Mouse (Mus musculus) left cerebral cortex, adult 2 months (tissue): ENCODE results near the gene Gckr. TPM values are rescaled to one million over a fixed set of nuclear protein-coding genes. Genes with fewer than 3 reads are reported as not detected.

Experiments
- DNase-seq, 2 experiments: peaks; one replicate each; pipeline ENCODE4 v3.0.0; 2021 to 2022; ENCODE audit warnings: low spot score in 2 of 2, mixed read lengths in 1 of 2; ENCODE audit errors: extremely low spot score in 1 of 2
- H3K27ac ChIP-seq: fragments of 200-600 bp; 2 replicates; pipeline ENCODE4 v1.8.1; 2022
- H3K4me3 ChIP-seq: fragments of 200-600 bp; 2 replicates; pipeline ENCODE4 v1.8.1; 2022
- CTCF ChIP-seq: fragments of 200-600 bp; IDR thresholded peaks from 2 replicates; pipeline ENCODE4 v1.8.1; 2022; ENCODE audit warnings: antibody characterized with exemption, mild to moderate bottlenecking, moderate library complexity
- intact Hi-C: fragments of 180-260 bp; cut with DNase I; formaldehyde crosslinking; loops from one replicate; pipeline ENCODE4 v1.15.1; 2025
- total RNA-seq, 2 experiments: library from RNA; stranded (reverse); gene quantifications; 2 replicates each; pipeline ENCODE4 v1.2.3; 2021

Gene Gckr
- total RNA-seq, 2 experiments from 2014 or later, result not detected

- no peak for TF ChIP-seq CTCF
- Histone ChIP-seq H3K4me3 (no peak overlapping the region), H3K27ac (no peak overlapping the region)
- DNase-seq, result no peak
- intact Hi-C loops, result no loop called here
Observed at GRCm38 (mm10) chr5:31267686-31268085, 29.6 kb upstream of the Gckr start.

- no peak for TF ChIP-seq CTCF
- no peak overlapping the region for H3K27ac ChIP-seq
- no peak overlapping the region for H3K4me3 ChIP-seq
- intact Hi-C loops, result no loop called here
- no peak for DNase-seq
Observed at GRCm38 (mm10) chr5:31273018-31273417, 24.2 kb upstream of the Gckr start.

GRCm38 (mm10) chr5:31279245-31279988, 17.8 kb upstream of the Gckr start:
- DNase-seq, result no peak
- intact Hi-C loops, result no loop called here
- Histone ChIP-seq H3K4me3 (no peak overlapping the region), H3K27ac (no peak overlapping the region)
- no peak for TF ChIP-seq CTCF

GRCm38 (mm10) chr5:31288225-31288624, 9.0 kb upstream of the Gckr start:
- intact Hi-C loops, result no loop called here
- no peak for DNase-seq
- Histone ChIP-seq H3K27ac (no peak overlapping the region), H3K4me3 (no peak overlapping the region)
- TF ChIP-seq CTCF, result no peak

- no peak overlapping the region for H3K27ac ChIP-seq
- intact Hi-C loops, result no loop called here
- TF ChIP-seq CTCF, result no peak; the same call in 1 of the 2 replicates
- no peak overlapping the region for H3K4me3 ChIP-seq
- no peak for DNase-seq
Observed at GRCm38 (mm10) chr5:31288655-31289054, 8.6 kb upstream of the Gckr start.

GRCm38 (mm10) chr5:31289626-31290230, 7.5 kb upstream of the Gckr start:
- intact Hi-C loops, result no loop called here
- Histone ChIP-seq H3K27ac (no peak overlapping the region), H3K4me3 (no peak overlapping the region)
- DNase-seq, result no peak
- TF ChIP-seq CTCF, result no peak

GRCm38 (mm10) chr5:31290521-31291360, 6.5 kb upstream of the Gckr start, which contains the start of gene Ift172:
TSS of gene Ift172 (minus strand) at chr5:31291116.
- DNase-seq, result peak; percentile 95 to 96
- TF ChIP-seq CTCF, result no peak
- peak within 1 kb of the TSS; percentile 84 for H3K27ac ChIP-seq
- intact Hi-C loops, result no loop called here
- peak within 1 kb of the TSS; percentile 55 for H3K4me3 ChIP-seq

GRCm38 (mm10) chr5:31291361-31291688, 5.9 kb upstream of the Gckr start:
- TF ChIP-seq CTCF, result no peak; the same call in 1 of the 2 replicates
- no peak for DNase-seq
- Histone ChIP-seq H3K4me3 (peak overlapping the region; percentile 55), H3K27ac (peak overlapping the region; percentile 84)
- intact Hi-C loops, result no loop called here

- no peak; the same call in 1 of the 2 replicates for TF ChIP-seq CTCF
- Histone ChIP-seq H3K27ac (peak overlapping the region; percentile 79), H3K4me3 (peak overlapping the region; percentile 83)
- intact Hi-C loops, result loop anchor here (2.0 kb wide), 1 partner anchor 54 kb away; the partner anchor contains the start of genes Gm9970 and Nrbp1
- DNase-seq, result no peak
Observed at GRCm38 (mm10) chr5:31294964-31295605, 2.2 kb upstream of the Gckr start.

- peak within 1 kb of the TSS; percentile 79 for H3K27ac ChIP-seq
- intact Hi-C loops, result loop anchor here (2.0 kb wide), 1 partner anchor 55 kb away; the partner anchor contains the start of genes Gm9970 and Nrbp1
- peak; percentile 56 to 64 for DNase-seq
- TF ChIP-seq CTCF, result no peak
- peak within 1 kb of the TSS; percentile 83 for H3K4me3 ChIP-seq
Observed at GRCm38 (mm10) chr5:31295606-31296141, 1.6 kb upstream of the Gckr start, which contains the start of gene Fndc4. TSS of gene Fndc4 (minus strand) at chr5:31296080.

- intact Hi-C loops, result no loop called here
- H3K27ac ChIP-seq, result no peak overlapping the region
- no peak for DNase-seq
- no peak for TF ChIP-seq CTCF
- no peak overlapping the region for H3K4me3 ChIP-seq
Observed at GRCm38 (mm10) chr5:31297981-31298380, 738 bp downstream of the Gckr start.
